Mouse (Mus musculus) testis, adult 2 months (tissue): ENCODE results near the gene Ankra2.

Experiments used
- CTCF ChIP-seq: fragments of 200-500 bp; IDR thresholded peaks from 2 replicates; pipeline ENCODE4 v1.5.1; 2012; ENCODE audit warnings: low read depth, mild to moderate bottlenecking, inconsistent platforms, low read length, moderate library complexity; ENCODE audit not compliant: control insufficient read depth, insufficient read depth, insufficient replicate concordance
- POLR2A ChIP-seq: fragments of 200-500 bp; IDR thresholded peaks from 2 replicates; pipeline ENCODE4 v1.6.1; 2012; ENCODE audit warnings: low read depth, mild to moderate bottlenecking, inconsistent platforms, low read length, moderate library complexity; ENCODE audit not compliant: control insufficient read depth

GRCm38 (mm10) chr13:98239978-98240641 is 22.8 kb upstream of the Ankra2 start:
- TF ChIP-seq CTCF (peak; percentile 44; the same call in 1 of the 2 replicates), POLR2A (no peak)
